Mouse (Mus musculus): ENCODE measurements around the gene Asic2. TPM values are rescaled to one million over a fixed set of nuclear protein-coding genes. Genes with fewer than 3 reads are reported as not detected.
A peak's percentile ranks its signal among the peaks of the same experiment; 100 is the strongest.

The Asic2 gene
- polyA plus RNA-seq, 1 experiment from 2014 or later: 0.06 TPM

- Histone ChIP-seq H3K36me3 (no peaks in the 10 kb centered on the region), H3K27me3 (replicated peaks) (no peaks in the 10 kb centered on the region), H3K27ac (ENCODE audit: poor library complexity, severe bottlenecking) (no peak overlapping the region), H3K9ac (no peak overlapping the region), H3K4me3 (no peak overlapping the region), H3K9me3 (replicated peaks) (no peaks in the 10 kb centered on the region; the same call in 1 of the 2 replicates), H3K4me2 (no peak overlapping the region), H3K4me1 (replicated peaks) (peaks cover 6% of the 10 kb centered on the region)
- ATAC-seq (ENCODE audit: insufficient number of reproducible peaks, low FRiP score): no peak
- WGBS: 87% methylated on average over 9 of the region's 9 CpGs
Measured at GRCm38 (mm10) chr11:81636356-81636755, 331.9 kb downstream of the Asic2 start.

DNA sequence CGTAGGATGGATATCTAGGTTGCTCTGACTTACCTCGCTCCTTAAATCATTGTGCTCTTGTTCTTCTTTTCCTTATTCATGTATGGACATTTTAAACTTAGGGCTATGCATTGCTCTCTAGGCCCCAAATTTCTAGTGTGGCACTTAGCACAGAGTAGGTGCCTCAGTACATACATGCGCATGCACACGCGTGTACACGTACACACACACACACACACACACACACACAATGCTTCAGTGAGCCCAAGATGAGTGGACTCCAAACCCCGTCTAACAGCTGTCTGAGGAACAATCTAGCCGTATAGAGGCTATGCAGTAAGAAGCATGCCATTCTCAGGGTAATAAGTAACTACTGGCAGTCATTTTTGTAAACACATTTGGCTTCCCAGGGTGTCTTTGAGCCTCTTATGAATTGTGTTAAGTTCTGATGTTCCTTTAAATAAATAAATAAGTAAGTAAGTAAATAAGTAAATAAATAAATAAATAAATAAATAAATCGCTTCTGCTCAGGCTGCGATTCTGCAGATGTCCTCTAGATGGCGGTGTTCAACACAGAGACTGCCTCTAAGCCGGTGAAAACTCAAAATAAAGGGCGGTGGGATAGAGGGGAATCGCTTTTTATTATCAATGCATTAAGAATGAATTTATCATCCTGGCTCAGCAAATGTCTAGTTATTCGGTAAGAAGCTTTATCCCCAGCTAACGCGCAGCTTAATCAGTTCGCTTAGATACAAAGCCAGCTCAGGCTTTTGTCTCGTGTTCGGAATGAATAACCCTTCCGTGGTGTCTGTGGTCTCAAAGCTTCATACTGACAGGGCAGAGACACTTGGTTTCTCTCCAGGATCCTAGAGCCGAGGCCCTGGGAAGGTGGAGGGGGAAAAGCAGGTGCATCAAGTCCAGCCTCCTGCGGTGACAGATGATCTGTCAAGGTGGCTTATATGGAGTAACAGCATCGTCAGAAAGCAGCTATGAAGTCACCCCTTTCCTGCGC lies 333.6 kb downstream of the Asic2 start:
- Histone ChIP-seq H3K9me3 (replicated peaks) (peaks cover under 1% of the 10 kb centered on the region; the same call in 1 of the 2 replicates), H3K27ac (ENCODE audit: poor library complexity, severe bottlenecking) (no peak overlapping the region), H3K4me3 (no peak overlapping the region), H3K9ac (no peak overlapping the region), H3K36me3 (no peaks in the 10 kb centered on the region), H3K27me3 (replicated peaks) (no peaks in the 10 kb centered on the region), H3K4me1 (replicated peaks) (peaks cover 6% of the 10 kb centered on the region), H3K4me2 (no peak overlapping the region)
- WGBS: 57% methylated on average over 25 of the region's 25 CpGs
- no peak for ATAC-seq (ENCODE audit: insufficient number of reproducible peaks, low FRiP score)

DNA sequence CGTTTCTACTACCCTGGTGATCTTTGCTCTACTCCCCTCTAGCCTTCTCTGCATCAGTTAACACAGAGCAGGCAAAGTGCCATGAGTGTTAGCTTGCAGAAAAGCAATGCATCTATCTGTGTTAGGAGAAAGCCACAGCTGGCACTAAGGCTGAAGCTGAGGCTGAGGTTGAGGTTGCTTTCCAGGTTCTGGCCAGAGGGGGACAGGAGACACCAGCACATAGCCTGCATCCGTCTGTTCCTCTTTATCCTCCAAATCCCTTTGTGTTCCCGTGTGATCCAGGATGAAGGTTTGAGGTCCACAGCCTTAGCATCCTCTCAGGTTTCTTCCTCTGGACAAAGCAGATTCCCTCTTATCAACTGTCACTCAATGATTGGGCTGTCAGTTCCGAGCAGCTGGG lies 343.1 kb downstream of the Asic2 start:
- peaks cover 5% of the 10 kb centered on the region; the same call in 1 of the 2 replicates for H3K9me3 ChIP-seq (replicated peaks)
- no peaks in the 10 kb centered on the region for H3K4me1 ChIP-seq (replicated peaks)
- no peak overlapping the region for H3K4me3 ChIP-seq
- H3K36me3 ChIP-seq: no peaks in the 10 kb centered on the region
- no peak overlapping the region for H3K9ac ChIP-seq
- no peak overlapping the region for H3K27ac ChIP-seq (ENCODE audit: poor library complexity, severe bottlenecking)
- ATAC-seq (ENCODE audit: insufficient number of reproducible peaks, low FRiP score): no peak
- no peaks in the 10 kb centered on the region for H3K27me3 ChIP-seq (replicated peaks)
- WGBS: 47% methylated on average over 4 of the region's 4 CpGs
- H3K4me2 ChIP-seq: no peak overlapping the region

- Histone ChIP-seq H3K27ac (ENCODE audit: poor library complexity, severe bottlenecking) (no peak overlapping the region), H3K9ac (no peak overlapping the region), H3K27me3 (replicated peaks) (no peaks in the 10 kb centered on the region), H3K4me1 (replicated peaks) (no peaks in the 10 kb centered on the region), H3K9me3 (replicated peaks) (no peaks in the 10 kb centered on the region), H3K36me3 (no peaks in the 10 kb centered on the region), H3K4me2 (no peak overlapping the region), H3K4me3 (no peak overlapping the region)
- ATAC-seq (ENCODE audit: insufficient number of reproducible peaks, low FRiP score): no peak
- WGBS: 58% methylated on average over 6 of the region's 6 CpGs
Measured at GRCm38 (mm10) chr11:81620516-81620915, 347.7 kb downstream of the Asic2 start.

- Histone ChIP-seq H3K4me3 (no peak overlapping the region), H3K4me1 (replicated peaks) (peaks cover 17% of the 10 kb centered on the region), H3K4me2 (no peak overlapping the region), H3K9me3 (replicated peaks) (no peaks in the 10 kb centered on the region), H3K9ac (no peak overlapping the region), H3K36me3 (no peaks in the 10 kb centered on the region), H3K27ac (ENCODE audit: poor library complexity, severe bottlenecking) (no peak overlapping the region), H3K27me3 (replicated peaks) (peaks cover 20% of the 10 kb centered on the region)
- ATAC-seq (ENCODE audit: insufficient number of reproducible peaks, low FRiP score): no peak
- WGBS: 78% methylated on average over 8 of the region's 8 CpGs
Measured at GRCm38 (mm10) chr11:81616437-81616836, 351.8 kb downstream of the Asic2 start.

- whole genome bisulfite sequencing: 26% methylated on average over 10 of the region's 10 CpGs
- ATAC-seq (ENCODE audit: insufficient number of reproducible peaks, low FRiP score): no peak
- H3K4me1 ChIP-seq (replicated peaks): peaks cover 17% of the 10 kb centered on the region
- H3K27me3 ChIP-seq (replicated peaks): peaks cover 33% of the 10 kb centered on the region
- H3K9me3 ChIP-seq (replicated peaks): no peaks in the 10 kb centered on the region
- no peak overlapping the region for H3K27ac ChIP-seq (ENCODE audit: poor library complexity, severe bottlenecking)
- H3K9ac ChIP-seq: 0 out of 2 replicates have a peak overlapping the region, but pooled peaks have one; percentile 36
- H3K36me3 ChIP-seq: no peaks in the 10 kb centered on the region
- peak overlapping the region; percentile 65 for H3K4me2 ChIP-seq
- peak overlapping the region; percentile 35; the same call in 1 of the 2 replicates for H3K4me3 ChIP-seq
Measured at GRCm38 (mm10) chr11:81613869-81614620, 354.2 kb downstream of the Asic2 start.

DNA sequence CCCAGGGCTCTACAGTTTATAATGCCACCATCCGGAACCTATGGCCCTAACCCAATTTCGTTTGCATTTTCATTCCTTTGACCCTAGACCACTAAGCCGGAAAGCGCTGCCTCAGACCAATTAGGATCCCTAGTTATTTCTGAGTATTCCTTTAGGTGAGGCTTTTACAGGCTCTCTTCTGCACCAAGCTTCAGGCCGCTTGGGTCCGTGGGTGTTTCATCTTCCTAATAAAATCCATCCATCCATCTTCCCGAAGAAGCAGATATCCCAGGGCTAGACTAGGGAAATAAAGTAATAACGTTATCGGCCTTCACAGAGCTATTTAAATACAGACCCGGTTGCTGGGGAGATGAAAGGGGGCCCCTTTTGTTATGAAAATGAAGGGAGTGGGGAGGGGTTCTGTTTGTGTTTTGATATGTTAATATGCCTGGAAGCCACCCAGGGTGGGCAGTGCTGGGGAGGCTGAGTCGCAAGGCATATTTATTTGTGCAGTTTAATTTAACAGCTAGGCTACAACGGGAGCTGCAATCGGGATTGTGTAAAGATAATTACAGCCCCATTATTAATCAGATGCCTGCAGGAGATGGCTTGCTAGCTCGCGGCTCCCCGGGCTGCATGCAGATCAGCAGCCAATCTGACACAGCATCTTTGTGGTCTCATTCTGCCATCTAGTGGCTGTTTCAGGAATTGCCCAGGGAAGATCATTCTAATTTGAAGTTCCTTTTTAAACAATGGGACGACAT lies 355.3 kb downstream of the Asic2 start:
- H3K9ac ChIP-seq: no peak overlapping the region; the same call in none of the 2 replicates
- H3K9me3 ChIP-seq (replicated peaks): no peaks in the 10 kb centered on the region
- H3K36me3 ChIP-seq: no peaks in the 10 kb centered on the region
- ATAC-seq (ENCODE audit: insufficient number of reproducible peaks, low FRiP score): no peak
- H3K4me3 ChIP-seq: peak overlapping the region; percentile 35
- peaks cover 17% of the 10 kb centered on the region for H3K4me1 ChIP-seq (replicated peaks)
- peaks cover 33% of the 10 kb centered on the region for H3K27me3 ChIP-seq (replicated peaks)
- H3K27ac ChIP-seq (ENCODE audit: poor library complexity, severe bottlenecking): no peak overlapping the region
- 3% methylated on average over 17 of the region's 17 CpGs for WGBS
- peak overlapping the region; percentile 65 for H3K4me2 ChIP-seq

GRCm38 (mm10) chr11:81611948-81612797 lies 356.1 kb downstream of the Asic2 start:
- no peak for ATAC-seq (ENCODE audit: insufficient number of reproducible peaks, low FRiP score)
- H3K4me2 ChIP-seq: peak overlapping the region; percentile 65
- H3K4me3 ChIP-seq: peak overlapping the region; percentile 35
- no peaks in the 10 kb centered on the region for H3K9me3 ChIP-seq (replicated peaks)
- no peaks in the 10 kb centered on the region for H3K36me3 ChIP-seq
- peaks cover 17% of the 10 kb centered on the region for H3K4me1 ChIP-seq (replicated peaks)
- H3K27ac ChIP-seq (ENCODE audit: poor library complexity, severe bottlenecking): no peak overlapping the region
- peaks cover 33% of the 10 kb centered on the region for H3K27me3 ChIP-seq (replicated peaks)
- peak overlapping the region; percentile 50; the same call in 1 of the 2 replicates for H3K9ac ChIP-seq
- WGBS: 7% methylated on average over 20 of the region's 20 CpGs

DNA sequence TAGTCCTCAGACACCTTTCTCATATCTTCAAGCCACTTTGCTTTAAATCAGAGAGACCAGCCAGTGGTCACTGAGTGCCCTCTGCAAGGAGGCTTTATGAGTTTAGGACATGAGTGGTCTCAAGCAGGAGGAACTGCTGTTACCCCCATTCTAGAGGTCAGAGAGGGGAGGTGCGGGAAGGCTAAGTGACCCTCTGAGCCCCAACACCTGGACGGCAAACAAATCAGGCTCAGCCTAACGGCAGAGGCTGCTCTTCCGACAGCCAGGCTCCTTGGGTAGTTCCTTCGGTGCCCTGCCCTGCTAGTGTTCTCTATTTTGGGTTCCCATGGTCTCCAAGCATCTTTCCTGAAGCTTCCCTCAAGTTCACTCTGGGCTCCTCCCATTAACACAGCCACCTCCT lies 357.8 kb downstream of the Asic2 start:
- no peak for ATAC-seq (ENCODE audit: insufficient number of reproducible peaks, low FRiP score)
- Histone ChIP-seq H3K27me3 (replicated peaks) (peaks cover 33% of the 10 kb centered on the region), H3K4me1 (replicated peaks) (peaks cover 17% of the 10 kb centered on the region), H3K9ac (no peak overlapping the region), H3K27ac (ENCODE audit: poor library complexity, severe bottlenecking) (no peak overlapping the region), H3K4me3 (no peak overlapping the region), H3K36me3 (no peaks in the 10 kb centered on the region), H3K9me3 (replicated peaks) (no peaks in the 10 kb centered on the region), H3K4me2 (no peak overlapping the region)
- whole genome bisulfite sequencing: 69% methylated on average over 5 of the region's 5 CpGs

GRCm38 (mm10) chr11:81602971-81603370 lies 365.3 kb downstream of the Asic2 start:
- Histone ChIP-seq H3K4me1 (replicated peaks) (no peaks in the 10 kb centered on the region), H3K27me3 (replicated peaks) (0 out of 2 replicates have a peak, but pooled peaks cover 5% of the 10 kb centered on the region), H3K4me3 (no peak overlapping the region), H3K9me3 (replicated peaks) (no peaks in the 10 kb centered on the region), H3K27ac (ENCODE audit: poor library complexity, severe bottlenecking) (no peak overlapping the region), H3K4me2 (no peak overlapping the region), H3K36me3 (no peaks in the 10 kb centered on the region), H3K9ac (no peak overlapping the region)
- ATAC-seq (ENCODE audit: insufficient number of reproducible peaks, low FRiP score): no peak
- WGBS: 58% methylated on average over 4 of the region's 4 CpGs

Data from heart, embryonic 12.5 days (tissue).